Mouse (Mus musculus) kidney, adult 2 months (tissue): Measurements from ENCODE around the gene Fam20a.

ENCODE experiments used
- CTCF ChIP-seq: fragments of 200-500 bp; conservative IDR thresholded peaks from 2 replicates; pipeline ENCODE4 v1.5.1; 2011; ENCODE audit warnings: low read depth, mild to moderate bottlenecking, control low read depth, low read length, moderate library complexity, mixed read lengths; ENCODE audit not compliant: insufficient read depth, insufficient read length
- POLR2A ChIP-seq: fragments of 200-500 bp; IDR thresholded peaks from one replicate; pipeline ENCODE4 v1.6.1; 2011; ENCODE audit warnings: low read depth, low read length, control low read depth

DNA sequence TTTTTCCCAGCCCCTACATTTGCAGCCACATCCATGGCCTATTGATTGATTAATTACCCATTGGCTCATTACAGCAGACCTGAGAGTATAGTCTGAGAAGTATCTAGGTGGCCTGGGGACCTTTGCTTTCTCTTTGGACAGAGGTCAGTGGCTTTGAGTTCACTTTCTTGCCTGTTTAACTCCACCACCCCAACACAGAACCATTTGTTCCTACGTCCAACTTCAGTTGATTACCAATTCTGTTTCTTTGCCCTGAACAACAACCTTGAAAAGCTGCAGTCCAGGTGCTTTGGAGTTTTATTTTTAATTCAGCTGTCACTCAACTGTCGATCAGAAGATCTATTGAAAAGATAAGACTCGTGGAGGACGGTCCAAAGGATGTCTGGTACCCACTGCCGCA, 12.6 kb downstream of the Fam20a start:
- no peak for TF ChIP-seq CTCF
- no peak for TF ChIP-seq POLR2A
